Mouse (Mus musculus) layer of hippocampus, adult 18-20 months (tissue): ENCODE measurements around the gene Wnt10b. TPM values are rescaled to one million over a fixed set of nuclear protein-coding genes. Genes with fewer than 3 reads are reported as not detected.
A peak's percentile ranks its signal among the peaks of the same experiment; 100 is the strongest.

Experiments used
- DNase-seq, 2 experiments: peaks; one replicate each; pipeline ENCODE4 v3.0.0; 2022; ENCODE audit warnings: low spot score in 2 of 2
- total RNA-seq, 2 experiments: library from RNA; stranded (reverse); gene quantifications; 2 replicates each; pipeline ENCODE4 v1.2.3; 2021

The Wnt10b gene
- total RNA-seq, 2 experiments from 2014 or later = 0.23 to 0.64 TPM

- no peak for DNase-seq
These were observed 20.0 kb upstream of the Wnt10b start for GRCm38 (mm10) chr15:98797835-98798492.

GRCm38 (mm10) chr15:98796803-98797595 is 19.0 kb upstream of the Wnt10b start:
- DNase-seq = no peak

GRCm38 (mm10) chr15:98793141-98793698 is 15.3 kb upstream of the Wnt10b start:
- DNase-seq = no peak

GRCm38 (mm10) chr15:98792233-98793020 is 14.5 kb upstream of the Wnt10b start:
- DNase-seq = peak in 1 of 2 experiments; percentile 36

GRCm38 (mm10) chr15:98791771-98792170 is 13.8 kb upstream of the Wnt10b start:
- no peak for DNase-seq

GRCm38 (mm10) chr15:98791221-98791620 is 13.3 kb upstream of the Wnt10b start:
- DNase-seq = no peak

DNA sequence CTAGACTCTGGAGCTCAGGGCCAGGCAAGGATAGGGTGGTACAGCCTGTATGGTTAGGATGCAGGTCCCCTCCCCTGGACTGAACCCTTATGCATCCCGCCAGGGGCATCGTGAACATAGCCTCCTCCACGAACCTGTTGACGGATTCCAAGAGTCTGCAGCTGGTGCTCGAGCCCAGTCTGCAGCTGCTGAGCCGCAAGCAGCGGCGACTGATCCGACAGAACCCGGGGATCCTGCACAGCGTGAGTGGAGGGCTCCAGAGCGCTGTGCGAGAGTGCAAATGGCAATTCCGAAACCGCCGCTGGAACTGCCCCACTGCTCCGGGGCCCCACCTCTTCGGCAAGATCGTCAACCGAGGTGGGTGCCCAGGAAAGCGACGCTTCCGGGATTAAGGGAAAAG is 12.8 kb upstream of the Wnt10b start:
- DNase-seq = no peak

DNA sequence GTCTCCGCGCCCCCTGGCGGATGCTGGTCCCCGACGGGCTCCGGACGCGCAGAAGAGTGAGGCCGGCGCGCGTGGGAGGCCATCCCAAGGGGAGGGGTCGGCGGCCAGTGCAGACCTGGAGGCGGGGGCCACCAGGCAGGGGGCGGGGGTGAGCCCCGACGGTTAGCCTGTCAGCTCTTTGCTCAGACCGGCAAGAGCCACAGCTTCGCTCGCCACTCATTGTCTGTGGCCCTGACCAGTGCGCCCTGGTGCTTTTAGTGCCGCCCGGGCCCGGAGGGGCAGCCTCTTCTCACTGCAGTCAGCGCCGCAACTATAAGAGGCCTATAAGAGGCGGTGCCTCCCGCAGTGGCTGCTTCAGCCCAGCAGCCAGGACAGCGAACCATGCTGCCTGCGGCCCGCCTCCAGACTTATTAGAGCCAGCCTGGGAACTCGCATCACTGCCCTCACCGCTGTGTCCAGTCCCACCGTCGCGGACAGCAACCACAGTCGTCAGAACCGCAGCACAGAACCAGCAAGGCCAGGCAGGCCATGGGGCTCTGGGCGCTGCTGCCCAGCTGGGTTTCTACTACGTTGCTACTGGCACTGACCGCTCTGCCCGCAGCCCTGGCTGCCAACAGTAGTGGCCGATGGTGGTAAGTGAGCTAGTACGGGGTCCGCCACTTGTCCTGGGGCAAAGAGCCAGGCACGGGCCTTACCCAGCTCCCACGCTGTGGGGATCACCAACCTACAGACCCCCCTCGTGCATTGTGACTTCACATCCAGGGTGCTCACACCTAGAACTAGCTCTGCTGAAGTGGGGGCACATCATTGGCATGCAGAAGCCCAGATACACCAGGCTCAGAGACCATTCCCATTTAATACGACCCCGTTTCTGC is 11.9 kb upstream of the Wnt10b start, which contains the start of gene Wnt1:
Gene Wnt1 (plus strand): TSS at position 197 of the 875 bp plus-strand sequence.
- no peak for DNase-seq

DNA sequence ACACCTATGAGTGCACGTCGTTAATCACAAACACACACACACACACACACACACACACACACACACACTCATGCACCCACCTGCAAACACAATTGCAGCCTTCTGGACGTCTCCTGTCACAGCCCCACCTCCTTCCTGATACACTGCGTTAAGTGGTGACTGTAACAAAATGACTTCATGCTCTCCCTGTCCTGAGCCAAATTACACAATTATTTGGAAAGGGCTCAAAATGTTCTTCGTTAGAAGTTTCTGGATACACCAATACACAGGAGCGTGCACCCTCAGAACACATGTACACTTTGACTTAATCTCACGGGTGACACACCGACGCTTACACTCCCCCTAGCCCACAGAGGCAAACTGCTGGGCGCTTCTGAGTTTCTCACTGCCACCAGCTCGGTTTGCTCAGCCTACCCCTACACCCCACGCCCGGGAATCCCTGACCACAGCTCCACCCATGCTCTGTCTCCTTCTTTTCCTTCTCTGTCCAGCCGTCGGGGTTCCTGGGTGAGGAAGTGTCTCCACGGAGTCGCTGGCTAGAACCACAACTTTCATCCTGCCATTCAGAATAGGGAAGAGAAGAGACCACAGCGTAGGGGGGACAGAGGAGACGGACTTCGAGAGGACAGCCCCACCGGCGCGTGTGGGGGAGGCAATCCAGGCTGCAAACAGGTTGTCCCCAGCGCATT is 11.2 kb upstream of the Wnt10b start:
- no peak for DNase-seq

DNA sequence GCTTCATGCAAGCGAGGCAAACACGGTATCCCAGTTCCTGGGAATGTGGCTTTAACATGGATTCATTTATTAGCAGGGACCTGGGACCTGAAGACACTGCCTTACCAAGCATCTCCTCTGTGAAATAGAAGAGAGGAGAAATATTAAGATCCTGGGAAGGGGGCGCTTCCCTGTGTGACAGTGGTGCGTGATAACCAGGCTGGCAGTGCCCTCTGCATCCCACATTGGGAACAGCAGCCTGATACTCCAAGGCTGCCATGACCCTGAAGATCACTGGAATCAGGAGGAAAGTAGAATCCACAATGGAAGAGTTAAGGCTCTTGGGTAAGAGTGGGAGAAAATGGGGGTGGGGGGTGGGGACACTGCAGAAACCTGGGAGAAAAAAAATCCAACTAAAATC is 10.0 kb upstream of the Wnt10b start:
- no peak for DNase-seq

DNA sequence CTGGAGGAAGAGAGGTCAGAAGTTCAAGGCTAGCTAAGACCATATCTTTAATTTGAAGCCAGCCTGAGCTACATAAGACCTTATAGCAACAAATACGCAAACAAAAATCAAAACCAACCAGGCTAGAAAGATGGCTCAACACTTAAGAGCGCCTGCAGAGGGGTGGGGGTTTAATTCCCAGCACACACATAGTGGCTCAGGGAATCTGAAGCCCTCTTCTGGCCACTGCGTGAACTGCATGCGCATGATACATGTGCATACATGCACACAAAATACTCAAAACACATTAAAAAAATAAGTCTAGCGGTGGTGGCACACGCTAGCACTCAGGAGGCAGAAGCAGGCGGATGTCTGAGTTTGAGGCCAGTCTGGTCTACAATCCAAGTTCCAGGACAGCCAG is 7.8 kb upstream of the Wnt10b start:
- DNase-seq = no peak

GRCm38 (mm10) chr15:98781166-98781565 is 3.2 kb upstream of the Wnt10b start:
- DNase-seq = no peak

DNA sequence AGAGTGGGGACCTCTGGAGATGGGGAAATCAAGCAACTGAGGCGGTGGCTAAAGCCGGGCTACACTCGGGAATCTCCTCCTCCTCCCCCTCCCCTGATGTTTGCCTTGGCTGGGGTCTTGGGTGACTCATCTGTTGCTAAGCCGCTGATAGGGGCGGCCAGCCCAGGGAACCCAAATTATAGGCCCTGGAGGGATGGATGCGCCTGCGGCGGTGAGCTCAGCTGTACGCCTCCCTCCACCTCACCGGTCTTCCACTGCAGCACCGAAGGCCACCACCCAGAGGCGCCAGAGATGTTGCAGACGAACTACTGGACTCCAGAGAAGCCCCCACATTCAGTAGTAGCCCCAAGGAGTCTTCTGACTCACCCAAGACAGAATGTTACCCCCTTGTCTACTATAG is 2.6 kb upstream of the Wnt10b start:
- DNase-seq = no peak

DNA sequence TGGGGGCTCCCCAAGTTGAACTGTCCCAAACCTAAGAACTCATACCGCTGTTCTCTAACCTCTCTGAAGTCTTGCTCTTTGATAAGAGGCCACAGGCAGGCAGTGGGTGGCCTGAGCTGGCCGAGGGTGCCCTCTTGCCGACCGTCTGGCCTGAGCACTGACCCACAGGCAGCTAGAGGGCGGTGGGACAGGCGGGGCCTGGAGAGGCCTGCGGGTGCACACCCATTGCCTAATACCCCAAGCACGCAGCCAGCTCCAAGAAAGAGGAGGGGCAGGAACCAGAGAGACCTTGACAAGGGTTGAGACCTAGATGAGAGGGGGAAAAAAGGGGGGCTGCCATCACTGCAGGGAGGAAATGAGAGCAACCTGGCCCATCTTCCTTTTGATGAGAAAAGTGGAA is 2.1 kb upstream of the Wnt10b start:
- DNase-seq = no peak

GRCm38 (mm10) chr15:98778806-98779205 is 856 bp upstream of the Wnt10b start:
- no peak for DNase-seq

- no peak for DNase-seq
These were observed 331 bp upstream of the Wnt10b start for GRCm38 (mm10) chr15:98778191-98778770.

- DNase-seq = no peak
These were observed 839 bp downstream of the Wnt10b start for GRCm38 (mm10) chr15:98777005-98777616.

- no peak for DNase-seq
These were observed 1.5 kb downstream of the Wnt10b start for GRCm38 (mm10) chr15:98776280-98777004.
